Mouse (Mus musculus): ENCODE measurements around the gene Vwc2.

DNA sequence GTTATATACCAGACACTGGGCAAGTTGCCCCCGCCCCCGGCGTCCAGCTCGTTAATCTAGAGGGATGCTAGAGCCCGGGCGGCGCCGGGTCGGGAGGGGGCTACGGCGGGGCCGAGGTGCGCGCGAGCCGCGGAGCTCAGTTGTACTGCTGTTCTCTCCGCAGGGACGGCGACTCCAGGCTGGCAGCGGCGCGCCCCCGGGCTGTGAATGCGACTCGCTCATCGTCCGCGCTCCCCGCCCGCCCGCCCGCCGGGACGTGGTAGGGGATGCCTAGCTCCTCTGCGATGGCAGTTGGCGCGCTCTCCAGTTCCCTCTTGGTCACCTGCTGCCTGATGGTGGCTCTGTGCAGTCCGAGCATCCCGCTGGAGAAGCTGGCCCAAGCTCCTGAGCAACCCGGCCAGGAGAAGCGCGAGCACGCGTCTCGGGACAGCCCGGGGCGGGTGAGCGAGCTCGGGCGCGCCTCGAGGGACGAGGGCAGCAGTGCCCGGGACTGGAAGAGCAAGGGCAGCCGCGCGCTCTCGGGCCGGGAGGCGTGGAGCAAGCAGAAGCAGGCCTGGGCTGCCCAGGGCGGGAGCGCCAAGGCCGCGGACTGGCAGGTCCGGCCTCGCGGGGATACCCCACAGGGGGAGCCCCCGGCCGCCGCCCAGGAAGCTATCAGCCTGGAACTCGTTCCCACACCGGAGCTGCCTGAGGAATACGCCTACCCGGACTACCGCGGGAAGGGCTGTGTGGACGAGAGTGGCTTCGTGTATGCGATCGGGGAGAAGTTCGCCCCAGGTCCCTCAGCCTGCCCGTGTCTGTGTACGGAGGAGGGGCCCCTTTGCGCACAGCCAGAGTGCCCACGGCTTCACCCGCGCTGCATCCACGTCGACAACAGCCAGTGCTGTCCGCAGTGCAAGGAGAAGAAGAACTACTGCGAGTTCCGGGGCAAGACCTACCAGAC is 1.9 kb downstream of the Vwc2 start:
- TF ChIP-seq CTCF (IDR thresholded peaks at IDR 0.05): no peak
- no peak for TF ChIP-seq EP300 (IDR thresholded peaks at IDR 0.05)

Data from lung, postnatal 0 days (tissue).